Mouse (Mus musculus) granulocyte monocyte progenitor cell, adult 5-6 weeks (primary cell): Measurements from ENCODE around the gene Prnd. TPM values are rescaled to one million over a fixed set of nuclear protein-coding genes. Genes with fewer than 3 reads are reported as not detected.

ENCODE experiments used
- ATAC-seq: replicated peaks from 2 replicates; pipeline ENCODE4 v1.8.0; 2016; ENCODE audit warnings: mild to moderate bottlenecking, moderate TSS enrichment, inconsistent platforms; ENCODE audit not compliant: poor library complexity, severe bottlenecking
- total RNA-seq, 2 experiments: library from RNA; stranded (forward) in 1 of 2; stranded (reverse) in 1 of 2; fragments of 200-712, 200-1000 nt in 1 of 2; fragments of >200 nt in 1 of 2; fragmentation: Nextera tagmentation in 1 of 2; gene quantifications; 2 replicates each; pipeline ENCODE4 v1.2.3; 2014 to 2017

Gene Prnd
- total RNA-seq, 2 experiments from 2014 or later, result not detected

DNA sequence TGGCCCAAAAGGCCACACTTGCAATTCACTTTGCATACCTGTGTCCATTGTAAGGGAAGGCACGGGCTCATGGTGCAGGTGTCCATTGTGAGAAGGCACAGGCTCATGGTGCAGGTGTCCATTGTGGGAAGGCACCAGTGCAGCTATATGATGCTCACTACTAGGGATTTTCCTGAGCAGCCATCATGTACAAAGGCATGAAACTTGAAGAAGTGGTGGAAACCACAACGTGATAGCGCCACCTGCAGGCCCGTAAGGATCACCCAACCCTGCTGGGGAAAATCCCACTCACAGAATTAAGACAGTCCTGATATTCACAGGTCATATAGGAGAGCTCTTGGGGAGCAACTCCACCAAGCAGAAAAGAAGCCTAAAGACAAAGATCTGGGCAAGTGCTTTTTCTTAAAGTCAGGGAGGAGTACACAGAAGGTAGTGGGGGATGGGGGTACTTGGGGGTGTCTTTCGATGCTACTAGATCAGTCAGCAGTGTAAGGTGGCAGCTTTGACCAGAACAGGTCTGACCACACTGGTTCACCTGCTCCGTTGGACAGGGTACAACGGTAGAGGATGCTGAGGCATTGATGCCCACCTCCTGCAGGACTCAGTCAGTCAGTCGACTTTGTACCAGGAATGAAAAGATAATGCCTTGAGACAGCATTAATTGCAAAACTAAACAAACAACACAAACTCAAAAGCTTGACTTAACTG lies 11.1 kb upstream of the Prnd start:
- peak; percentile 56 for ATAC-seq

DNA sequence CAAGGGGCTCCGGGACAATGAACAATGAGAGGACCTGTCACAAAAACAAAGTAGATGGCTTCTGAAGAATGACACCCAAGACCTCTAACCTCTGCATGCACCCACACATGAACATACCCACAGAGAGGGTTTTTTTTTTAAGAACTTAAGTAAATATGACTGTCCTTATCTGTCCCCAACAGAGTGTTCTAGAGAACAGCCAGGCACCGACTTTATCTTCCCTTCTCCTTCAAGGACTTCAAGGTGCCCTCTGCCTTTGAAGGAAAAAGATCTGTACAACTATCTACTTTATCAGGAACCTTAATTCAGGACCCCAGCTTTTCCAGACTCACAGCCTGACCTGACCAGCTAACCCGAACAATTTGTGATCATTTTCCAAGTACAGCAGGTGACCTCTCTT lies 10.2 kb upstream of the Prnd start:
- no peak for ATAC-seq

DNA sequence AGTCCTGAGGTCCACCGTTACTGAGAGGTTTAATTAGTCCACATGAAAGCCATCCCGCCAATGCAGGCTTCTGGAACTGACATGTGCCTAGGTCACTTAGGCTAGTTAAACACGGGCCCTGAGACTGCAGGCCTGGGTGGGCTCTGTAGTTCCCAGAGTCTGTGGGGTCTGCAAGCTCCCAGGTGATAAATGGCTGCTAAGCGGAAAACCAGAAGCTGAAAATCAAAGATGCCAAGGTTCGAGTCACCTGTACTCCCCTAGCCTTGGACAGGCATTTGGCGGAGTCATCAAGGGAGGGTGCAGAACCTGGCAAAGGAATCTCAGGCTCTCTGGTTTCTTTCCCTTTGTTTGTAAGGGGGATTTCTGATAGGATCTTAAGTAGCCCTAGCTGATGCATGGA lies 9.2 kb upstream of the Prnd start:
- no peak for ATAC-seq

DNA sequence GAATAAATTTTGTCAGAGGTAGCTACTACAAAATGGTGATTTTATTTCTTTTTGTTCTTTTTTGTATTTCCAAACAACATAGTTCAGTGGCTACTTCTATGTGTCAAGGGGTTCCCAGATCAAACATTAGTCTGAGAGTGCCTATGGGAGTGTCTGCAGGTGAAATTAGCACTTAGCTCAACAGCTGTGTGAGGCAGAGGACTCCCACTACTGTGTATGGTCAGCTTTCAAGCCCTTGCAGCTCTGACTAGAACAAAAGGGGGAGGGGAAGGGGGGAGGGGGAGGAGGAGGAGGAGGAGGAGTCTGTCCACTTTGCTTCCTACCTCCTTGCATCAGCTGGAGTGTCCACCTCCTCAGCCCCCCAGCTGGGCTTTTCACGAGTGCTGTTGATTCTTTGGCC lies 6.3 kb upstream of the Prnd start:
- no peak for ATAC-seq

DNA sequence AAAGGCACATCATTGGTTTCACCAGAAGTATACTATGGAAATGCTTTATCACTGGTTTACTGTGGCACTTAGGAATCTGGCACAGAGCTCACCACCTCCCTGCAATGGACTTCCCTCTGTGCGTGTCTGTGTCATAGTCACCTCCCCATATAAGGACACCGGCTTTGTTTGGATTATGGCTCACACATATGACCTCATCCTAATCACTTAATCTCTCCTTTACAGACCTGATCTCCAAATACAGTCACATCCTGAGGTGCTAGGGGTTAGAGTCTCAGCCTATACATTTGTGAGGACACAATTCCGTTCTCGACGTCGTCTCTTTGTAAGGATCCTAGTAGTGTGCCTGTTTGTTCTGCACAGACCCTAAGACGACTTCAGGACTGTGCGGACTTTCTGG lies 5.4 kb upstream of the Prnd start:
- no peak for ATAC-seq

DNA sequence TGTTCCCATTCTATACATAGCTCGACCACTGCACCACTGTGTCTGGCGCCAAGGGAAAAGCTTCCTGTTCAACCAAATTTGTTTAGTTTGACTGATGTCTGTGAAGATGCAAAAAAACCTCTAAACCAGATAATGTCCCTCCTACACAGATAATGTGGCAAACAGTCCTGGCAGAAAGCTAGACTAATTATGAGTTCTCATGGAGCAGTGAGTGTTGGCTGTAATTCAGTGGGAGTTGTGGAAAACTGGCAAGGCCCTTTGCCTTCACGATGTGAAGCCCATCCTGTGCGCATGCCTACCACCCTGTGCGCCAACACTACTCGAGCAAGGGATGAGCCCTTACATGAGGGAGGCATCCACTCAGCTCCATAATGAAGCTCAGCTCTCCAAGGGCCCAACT lies 4.9 kb upstream of the Prnd start:
- ATAC-seq, result no peak

DNA sequence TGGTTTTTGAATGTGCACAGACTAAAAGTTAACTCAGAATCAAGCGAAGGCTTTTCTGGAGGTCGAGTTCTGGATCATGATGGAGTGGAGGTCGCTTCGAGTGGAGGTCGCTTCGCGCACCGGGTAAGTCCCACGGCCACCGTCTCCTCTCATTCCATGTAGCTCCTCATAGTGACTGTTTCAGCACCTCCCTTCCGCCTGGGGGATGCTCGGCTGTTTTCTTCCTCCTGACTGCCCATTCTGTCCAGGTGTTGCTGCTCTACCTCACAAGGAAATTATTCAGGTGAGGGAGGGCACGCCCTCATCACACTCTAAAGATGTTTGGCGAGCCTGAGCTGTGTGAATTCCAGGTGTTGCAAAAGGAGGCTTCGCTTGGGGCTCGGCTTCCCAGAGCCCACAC lies 4.3 kb upstream of the Prnd start:
- ATAC-seq, result no peak

DNA sequence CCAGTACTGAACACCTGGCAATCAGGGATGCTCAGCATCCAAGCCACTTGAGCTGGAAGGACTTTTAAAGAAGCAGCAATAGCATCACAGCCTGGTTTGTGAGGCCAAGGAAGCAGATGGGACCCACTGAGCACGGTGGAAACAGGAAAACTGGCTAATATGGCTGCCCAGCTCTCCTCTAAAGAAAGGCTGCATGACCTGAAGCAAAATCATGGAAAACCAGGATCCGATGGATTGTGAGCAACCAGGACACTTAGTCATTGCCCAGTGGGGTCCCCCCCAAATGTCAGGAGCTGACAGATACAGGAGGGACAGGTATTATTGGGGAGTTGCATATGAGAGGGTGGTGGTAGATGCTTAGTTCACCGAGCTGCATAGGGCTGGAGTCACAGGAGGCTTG lies 2.5 kb upstream of the Prnd start:
- no peak for ATAC-seq

DNA sequence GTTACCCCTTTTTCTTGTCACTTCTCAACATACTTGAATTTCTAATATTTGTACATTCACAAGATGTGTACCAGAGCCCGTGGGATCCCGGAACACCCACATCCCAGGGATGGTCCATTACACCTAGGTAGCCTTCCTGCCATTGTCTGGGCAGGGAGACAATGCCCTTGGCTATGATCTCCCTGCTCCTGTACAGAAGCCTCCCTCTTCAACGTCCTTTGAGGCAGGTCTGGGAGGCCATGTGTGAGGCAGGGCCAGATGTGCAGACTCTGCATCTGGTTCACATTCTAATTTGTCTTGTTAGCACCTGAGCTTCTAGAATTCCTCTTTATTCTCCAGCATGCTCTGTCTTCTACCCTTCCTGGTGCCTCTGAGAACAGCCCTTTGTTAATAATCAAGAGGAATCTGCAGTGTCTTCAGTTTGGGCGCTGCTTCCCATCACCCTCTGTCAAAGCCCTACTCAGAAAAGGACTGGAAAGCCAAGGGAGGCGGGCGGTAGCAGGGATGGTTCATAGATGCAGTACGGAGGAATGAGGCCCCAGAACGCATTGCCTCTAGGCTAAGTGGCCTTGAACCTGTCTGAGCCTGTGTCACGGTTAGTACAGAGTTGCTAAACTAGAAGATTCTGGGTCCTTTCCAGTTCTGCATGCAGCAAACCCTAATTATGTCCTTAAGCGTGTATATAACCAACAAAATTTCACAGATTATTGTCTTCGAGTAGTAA lies 1.6 kb upstream of the Prnd start:
- no peak for ATAC-seq

DNA sequence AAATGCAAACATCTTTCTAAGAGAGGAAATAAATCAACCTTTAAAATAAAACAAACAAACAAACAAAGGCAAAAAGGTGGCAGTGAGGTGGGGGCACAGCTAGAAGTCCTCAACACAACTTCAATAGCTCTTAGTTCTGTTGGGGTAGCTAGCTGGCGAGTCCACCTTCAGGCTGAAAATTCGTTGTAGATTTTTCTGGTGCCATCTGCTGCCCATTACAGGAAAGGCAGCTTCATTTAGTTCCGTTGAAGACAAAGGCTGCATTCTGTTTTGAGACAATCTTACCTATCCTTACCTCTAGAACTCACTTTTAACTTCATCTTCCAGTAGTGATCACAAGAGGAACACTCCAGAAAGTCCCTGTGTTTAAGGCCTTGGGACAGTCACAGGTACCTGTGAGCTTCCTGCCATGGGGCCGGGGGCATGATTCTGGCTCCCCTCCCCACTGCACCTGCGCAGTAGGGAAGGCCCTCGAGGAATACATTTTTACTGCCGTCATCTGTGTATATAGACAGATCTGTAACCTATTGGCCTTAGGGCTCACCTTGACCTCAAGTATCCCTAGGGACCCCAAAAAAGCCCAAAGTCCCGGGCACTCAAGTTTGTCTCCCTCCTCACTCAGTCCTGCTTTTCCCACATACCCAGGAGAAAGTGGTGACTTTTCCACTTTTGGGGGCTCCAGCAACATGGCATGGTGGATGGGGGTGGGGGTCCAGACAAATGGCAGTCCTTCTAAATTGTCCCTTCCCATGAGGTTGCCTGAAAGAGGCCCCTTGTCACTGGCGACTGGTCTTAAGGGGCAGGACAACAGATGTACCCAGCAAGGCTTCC lies 679 bp upstream of the Prnd start:
- no peak for ATAC-seq

DNA sequence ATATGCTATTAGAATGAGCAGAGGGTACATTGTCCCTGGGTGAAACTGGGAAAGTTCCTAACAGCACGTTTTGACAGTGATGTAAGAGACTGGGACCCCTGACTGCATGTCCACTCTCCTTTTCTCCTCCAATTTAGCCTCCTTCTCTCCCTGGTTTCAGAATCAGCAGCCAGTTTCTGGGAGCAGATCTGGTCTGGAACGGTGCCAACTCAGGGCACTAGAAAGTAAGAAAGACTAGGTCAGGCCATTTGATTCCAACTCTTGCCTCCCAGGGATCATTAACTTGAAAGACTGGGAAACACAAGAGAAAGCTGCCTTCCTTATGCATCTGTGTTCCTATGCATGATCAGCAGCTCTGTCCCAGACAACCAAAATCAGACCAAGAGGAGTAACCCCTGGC lies 1.8 kb downstream of the Prnd start:
- ATAC-seq, result no peak

DNA sequence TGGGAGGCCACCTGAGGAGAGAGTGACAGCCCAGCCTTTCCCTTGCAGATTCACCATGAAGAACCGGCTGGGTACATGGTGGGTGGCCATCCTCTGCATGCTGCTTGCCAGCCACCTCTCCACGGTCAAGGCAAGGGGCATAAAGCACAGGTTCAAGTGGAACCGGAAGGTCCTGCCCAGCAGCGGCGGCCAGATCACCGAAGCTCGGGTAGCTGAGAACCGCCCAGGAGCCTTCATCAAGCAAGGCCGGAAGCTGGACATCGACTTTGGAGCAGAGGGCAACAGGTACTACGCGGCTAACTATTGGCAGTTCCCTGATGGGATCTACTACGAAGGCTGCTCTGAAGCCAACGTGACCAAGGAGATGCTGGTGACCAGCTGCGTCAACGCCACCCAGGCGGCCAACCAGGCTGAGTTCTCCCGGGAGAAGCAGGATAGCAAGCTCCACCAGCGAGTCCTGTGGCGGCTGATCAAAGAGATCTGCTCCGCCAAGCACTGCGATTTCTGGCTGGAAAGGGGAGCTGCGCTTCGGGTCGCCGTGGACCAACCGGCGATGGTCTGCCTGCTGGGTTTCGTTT lies 2.4 kb downstream of the Prnd start:
- no peak for ATAC-seq

DNA sequence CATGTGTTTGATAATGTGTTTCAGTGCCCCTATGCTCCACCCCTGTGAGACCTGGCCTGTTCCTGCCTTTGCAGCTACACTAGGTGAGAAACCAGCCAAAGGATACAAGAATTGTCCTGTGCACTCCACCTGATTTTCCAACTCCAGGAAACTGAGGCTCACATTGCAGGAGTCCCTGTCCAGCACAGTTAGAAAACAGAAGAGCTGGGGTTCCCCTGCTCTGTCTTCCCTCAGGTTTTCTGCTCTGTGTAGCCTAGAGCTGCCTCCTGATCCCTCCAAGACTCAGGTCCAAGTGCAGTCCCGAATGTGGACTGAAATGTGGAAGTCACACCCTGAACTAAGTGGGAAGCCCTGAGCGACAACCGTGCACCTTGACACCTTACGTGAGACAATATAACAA lies 3.0 kb downstream of the Prnd start:
- ATAC-seq, result no peak

DNA sequence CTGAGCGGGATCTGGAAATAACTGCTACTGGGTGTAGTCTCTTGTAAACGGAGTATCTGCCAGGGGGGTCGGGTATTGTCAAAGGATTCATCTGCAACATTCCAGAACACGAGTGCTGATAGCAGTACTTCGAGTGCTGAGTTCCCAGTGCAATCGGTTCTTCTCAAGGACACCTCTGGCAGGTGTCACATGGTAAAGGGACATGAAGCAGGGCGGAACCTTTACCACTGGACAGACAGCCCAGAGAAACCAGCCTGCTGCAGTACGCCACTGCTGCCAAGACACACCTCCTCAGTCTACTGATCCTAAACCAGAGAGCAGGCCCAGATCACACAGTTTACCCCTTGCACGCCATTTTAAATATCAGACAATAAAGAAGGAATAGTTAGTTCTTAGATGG lies 4.2 kb downstream of the Prnd start:
- ATAC-seq, result peak; percentile 6; the same call in 1 of the 2 replicates

DNA sequence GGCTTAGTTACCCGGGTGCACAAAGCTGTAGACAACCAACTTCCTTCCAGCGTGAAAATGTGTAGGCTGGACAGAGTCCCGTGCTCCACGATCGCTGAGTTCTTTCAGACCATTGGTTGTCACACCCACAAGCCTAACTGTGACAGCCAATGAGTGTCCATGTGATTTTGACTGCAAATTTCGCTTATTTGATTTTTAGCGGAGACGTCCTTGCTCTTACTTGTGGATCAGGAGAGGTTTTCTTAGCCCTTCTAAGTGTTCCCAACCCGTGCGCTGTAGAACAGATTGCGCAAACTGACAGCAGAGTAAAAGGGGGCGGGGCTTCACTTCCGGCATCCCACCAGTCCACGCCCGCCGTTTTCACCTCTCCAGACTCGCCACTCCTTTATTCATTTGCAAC lies 4.6 kb downstream of the Prnd start:
- ATAC-seq, result peak; percentile 80

DNA sequence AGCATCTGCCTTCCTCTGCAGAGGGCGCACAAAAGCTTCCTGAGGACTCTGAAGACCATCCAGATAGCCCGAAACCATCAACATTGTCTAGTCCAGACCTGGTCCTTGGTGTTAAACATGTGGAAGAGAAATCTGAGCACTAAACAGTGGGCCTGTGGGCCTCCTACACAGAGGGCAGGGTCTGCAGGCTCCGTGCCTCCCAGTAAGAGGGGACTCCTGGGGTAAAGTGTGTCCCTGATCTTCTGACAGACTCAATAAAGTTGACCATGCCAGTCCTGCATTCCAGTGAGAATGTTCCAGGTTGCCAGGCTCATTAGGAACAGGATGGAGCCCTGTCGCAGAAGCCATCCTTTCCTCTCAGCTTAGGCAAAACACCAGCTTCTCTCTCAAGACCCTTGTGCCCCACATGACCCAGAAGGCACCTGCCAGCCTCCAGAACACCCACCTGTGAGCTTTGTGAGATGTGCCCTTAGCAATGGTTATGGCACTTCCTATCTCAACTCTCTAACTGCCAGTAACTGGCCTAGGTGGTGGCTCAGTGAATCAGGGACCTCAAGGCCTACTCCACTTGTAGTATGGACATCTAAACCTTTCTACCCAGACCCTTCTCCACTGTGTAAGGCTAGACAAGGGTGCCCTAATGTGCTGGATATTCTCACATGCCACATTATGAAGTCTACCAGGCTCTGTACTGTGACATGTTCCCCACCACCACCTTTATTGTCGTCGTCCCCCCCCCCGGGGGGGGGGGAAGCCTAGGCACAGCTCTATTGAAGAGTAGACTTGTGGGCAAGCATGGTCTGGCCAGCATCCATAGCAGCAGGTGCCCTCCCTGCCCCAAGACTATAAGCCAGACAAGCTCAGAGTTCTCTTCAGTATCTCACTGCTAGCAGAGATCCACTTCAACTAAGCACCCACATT lies 5.9 kb downstream of the Prnd start:
- ATAC-seq, result no peak

DNA sequence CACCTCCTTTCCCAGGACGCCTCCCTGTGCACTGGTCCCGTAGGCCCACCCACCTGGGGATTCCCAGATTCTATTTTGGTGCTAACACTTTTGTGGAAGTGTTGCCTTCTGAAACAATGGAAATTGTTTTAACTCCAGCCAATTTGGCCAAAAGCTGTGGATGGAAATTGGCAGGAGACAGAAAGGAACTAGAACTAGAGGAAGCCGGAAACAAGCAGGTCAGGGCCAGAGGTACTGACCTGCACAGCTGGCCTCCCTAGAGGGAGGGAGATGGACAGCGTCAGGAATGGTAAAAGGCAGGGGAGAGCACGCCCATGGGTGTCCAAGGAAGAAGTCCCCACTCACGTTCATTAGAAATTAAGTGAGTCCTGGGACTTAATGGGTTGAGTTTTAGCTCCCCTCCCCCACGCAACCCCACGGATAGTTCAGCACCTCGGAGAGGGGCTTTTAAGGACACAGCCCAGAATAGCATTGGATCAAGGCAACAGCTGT lies 7.1 kb downstream of the Prnd start:
- ATAC-seq, result 0 out of 2 replicates have a peak, but pooled peaks have one; percentile 31

DNA sequence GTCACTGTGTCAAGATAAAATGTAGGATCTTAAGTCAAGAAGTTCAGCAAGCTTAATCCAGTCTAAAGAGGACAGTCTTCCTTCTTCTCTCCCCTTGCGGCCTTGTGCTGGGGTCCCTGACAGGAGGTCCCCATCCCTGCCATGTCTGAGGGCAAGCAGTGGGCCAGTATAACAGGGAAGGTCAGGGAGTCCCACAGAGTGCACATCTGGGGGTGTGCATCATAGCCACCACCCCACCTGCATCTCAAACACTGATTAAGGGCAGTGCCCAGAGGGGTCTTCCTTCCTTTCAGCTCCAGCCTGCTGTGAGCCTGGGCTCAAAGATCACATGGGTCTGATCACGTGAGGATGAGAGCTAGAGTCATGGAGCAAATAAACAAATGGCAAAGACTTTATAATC lies 11.0 kb downstream of the Prnd start:
- no peak for ATAC-seq

DNA sequence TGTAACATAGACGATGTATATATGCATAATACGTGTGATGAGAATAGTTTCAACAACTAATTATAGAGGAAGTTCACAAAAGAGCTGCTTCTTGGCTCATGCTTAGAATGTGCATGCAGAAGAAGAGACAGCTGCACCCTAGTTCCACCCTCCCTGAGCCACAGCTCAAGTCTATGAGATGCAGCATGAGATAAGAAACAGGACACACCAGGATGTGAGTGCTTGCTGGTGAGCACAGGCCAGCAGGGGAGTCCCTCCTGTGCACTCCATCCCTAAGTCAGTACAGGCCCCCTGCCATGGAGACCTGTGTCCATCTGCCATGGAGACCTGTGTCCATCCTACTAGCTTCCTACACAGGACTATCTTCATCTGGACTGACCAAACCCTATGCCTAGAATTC lies 19.9 kb downstream of the Prnd start:
- ATAC-seq, result no peak

DNA sequence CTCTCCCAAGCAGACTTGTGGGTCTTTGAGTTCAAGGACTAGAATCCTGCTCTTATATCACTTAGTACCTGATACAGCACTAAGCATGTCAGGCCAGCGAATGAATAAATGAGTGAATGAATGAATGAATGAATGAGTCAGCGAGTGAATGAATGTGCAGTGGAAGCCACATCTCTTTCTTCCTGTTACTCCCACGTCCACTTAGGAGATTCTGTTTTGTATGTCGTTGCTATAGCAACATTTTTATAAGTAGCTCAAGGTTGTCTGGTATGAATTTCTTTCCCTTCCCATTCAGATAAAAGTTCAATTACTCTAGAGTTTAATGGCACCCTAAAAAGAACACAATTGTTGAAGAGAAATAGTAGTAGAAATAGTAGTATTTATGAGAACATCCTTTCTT lies 20.4 kb downstream of the Prnd start:
- ATAC-seq, result no peak
